Mouse (Mus musculus): ENCODE measurements around the gene Tubb5. TPM values are rescaled to one million over a fixed set of nuclear protein-coding genes. Genes with fewer than 3 reads are reported as not detected.
A peak's percentile ranks its signal among the peaks of the same experiment; 100 is the strongest.

Tubb5 gene
- total RNA-seq (2022) = 100 to 1,000 TPM; 430 to 459 (median 451) TPM

DNA sequence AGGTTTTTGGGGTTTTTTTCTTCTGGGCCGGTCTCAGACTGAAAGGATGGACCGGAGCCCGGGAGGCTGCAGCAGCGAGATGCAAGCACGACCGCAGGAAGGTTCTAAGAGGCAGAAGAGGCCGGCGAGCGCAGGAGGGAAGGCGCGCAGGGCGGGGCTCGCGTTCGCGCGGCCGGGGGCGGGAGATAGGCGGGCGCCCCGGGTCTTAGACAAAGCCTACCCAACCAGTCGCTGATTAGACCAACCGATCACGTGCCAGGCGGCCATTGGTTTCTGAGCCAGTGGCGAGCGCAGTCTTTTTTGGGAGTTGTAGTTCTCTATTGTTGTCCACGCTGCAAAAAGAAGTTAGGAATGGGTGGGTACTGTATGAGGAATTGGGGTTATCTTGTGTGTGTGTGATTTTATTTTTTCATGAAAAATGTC is at the start of gene Tubb5:
Gene Tubb5, minus strand, starts transcription at position 185 of the 423 bp plus-strand sequence.
- DNase-seq (ENCODE audit: low spot score in 2 of 2) = peak; percentile 89 to 97

DNA sequence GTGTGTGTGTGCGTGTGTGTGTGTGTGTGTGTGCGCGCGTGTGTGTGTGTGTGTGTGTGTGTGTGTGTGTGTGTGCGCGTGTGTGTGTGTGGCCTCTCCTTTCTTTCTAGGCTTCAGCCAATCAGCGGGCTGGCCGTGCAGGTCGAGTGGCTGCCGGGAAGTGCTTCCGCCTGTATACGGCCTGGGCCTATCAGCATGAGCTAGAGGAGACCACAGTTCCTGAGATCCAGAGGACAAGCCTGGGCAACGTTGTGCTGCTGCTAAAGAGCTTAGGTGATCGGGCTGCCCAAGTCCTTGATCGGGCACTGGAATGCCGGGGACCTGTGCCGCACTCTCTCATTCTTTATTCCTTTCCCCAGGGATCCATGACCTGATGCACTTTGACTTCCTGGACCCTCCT is 49.6 kb upstream of the Tubb5 start:
- no peak for DNase-seq (ENCODE audit: low spot score in 2 of 2)

DNA sequence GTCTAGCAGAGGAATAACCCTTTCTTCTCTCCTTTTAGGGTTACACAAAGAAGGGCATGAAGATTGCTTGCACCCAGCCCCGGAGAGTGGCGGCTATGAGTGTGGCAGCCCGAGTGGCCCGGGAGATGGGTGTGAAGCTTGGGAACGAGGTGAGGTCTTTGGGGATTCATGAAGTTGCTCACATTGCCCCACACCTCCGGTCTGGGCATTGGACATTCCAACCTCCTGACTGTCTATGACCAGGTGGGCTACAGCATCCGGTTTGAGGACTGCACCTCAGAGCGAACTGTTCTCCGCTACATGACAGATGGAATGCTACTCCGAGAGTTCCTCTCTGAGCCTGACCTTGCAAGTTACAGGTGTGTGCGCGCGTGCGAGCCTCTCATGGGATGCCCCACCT is 45.7 kb upstream of the Tubb5 start:
- DNase-seq (ENCODE audit: low spot score in 2 of 2) = no peak

DNA sequence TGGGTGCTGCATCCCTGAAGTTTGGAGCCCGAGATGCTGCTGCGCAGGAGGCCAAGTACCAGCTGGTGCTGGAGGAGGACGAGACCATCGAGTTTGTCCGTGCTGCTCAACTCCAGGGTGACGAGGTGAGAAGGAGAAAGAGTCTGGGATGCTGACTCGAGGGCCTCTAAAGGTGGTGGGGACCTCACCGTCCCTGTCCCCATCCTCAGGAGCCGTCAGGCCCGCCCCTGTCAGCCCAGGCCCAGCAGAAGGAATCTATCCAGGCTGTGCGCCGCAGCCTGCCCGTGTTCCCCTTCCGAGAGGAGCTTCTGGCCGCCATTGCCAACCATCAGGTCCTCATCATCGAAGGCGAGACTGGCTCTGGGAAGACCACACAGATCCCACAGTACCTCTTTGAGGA is 44.8 kb upstream of the Tubb5 start:
- no peak for DNase-seq (ENCODE audit: low spot score in 2 of 2)

DNA sequence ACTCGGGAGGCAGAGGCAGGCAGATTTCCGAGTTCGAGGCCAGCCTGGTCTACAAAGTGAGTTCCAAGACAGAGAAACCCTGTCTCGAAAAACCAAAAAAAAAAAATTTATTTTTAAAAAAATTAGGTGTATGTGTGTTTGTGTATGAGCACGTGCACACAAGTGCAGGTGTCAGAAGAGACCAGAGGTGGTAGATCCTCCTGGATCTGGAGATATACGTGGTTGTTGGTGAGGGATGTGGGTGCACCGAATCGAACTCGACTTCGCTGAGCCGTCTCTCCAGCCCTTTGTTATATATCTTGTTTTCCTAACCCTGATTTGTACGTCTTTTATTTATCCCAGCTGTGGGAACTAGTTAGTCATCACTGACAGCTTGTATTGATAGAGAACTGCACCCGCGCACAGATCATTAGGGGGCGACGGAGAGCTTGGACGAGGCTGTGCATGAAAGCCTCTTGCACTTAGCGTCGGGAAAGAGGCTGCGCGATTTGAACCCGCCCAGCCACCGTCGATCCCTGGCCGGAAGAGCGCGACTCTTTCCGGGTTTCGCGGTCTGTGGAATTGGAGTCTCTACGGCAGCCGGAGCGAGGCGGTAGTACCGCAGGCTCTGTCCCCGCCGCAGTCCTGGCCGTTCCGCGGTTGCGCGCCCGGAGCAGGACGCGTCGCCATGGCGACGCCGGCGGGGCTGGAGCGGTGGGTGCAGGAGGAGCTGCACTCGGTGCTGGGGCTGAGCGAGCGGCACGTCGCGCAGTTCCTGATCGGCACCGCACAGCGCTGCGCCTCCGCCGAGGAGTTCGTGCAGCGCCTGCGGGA is 41.3 kb upstream of the Tubb5 start, which contains the start of gene Dhx16:
Gene Dhx16, plus strand, starts transcription at position 575 of the 813 bp plus-strand sequence.
- DNase-seq (ENCODE audit: low spot score in 2 of 2) = peak; percentile 92 to 93

DNA sequence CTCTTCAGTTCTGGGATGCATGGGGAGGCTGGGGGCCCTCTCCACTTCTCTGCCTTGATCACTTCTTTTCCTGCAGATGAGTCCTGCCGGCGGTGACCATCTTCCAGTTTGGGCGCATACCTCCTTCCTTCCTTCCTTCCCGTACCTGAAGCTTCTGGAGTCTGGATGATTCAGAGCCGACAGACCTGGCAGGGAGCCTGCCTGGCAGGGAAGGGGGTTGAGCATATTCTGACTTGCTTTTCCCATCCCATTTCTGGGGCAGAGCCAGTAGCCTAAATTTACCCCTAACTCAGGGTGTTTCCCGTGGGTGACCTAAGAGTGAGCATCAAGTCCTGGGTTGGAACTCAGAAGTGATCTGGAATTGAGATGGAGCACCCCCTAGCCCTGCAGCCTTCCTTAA is 36.6 kb upstream of the Tubb5 start:
- DNase-seq (ENCODE audit: low spot score in 2 of 2) = peak; percentile 42 to 69

DNA sequence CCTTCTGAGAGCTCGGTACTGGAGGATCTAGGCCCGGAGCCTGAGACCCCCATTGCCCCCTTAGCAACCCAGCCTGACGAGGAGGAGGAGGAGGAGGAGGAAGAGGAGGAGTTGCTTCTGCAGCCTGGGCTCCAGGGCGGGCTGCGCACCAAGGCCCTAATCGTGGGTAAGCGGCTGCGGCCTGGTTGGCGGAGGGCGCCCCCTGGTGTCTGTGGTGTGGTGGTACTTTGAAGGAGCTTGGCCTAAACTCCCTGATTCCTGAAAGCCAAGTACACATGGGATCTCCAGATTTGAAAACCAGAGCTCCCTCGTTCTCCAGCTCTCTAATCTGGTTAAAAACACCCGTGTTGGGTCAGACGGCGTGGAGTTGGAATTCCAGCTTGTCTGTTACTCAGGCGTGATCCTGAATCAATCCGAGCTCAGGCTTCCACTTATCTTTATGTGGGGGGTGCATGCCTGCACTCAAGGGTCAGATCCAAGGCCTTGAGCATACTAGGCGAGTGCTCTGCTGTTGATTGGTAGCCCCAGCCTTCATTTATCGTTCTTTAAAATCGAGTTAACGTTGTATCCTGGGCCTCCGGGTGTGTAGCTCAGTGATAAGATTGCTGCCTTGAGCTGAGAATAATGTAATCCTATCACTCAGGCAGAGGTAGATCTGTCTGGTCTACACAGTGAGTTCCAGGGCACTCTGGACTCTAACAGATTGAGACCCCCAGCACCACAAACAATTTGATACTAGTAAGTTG is 35.8 kb upstream of the Tubb5 start:
- DNase-seq (ENCODE audit: low spot score in 2 of 2) = peak; percentile 58 to 75

DNA sequence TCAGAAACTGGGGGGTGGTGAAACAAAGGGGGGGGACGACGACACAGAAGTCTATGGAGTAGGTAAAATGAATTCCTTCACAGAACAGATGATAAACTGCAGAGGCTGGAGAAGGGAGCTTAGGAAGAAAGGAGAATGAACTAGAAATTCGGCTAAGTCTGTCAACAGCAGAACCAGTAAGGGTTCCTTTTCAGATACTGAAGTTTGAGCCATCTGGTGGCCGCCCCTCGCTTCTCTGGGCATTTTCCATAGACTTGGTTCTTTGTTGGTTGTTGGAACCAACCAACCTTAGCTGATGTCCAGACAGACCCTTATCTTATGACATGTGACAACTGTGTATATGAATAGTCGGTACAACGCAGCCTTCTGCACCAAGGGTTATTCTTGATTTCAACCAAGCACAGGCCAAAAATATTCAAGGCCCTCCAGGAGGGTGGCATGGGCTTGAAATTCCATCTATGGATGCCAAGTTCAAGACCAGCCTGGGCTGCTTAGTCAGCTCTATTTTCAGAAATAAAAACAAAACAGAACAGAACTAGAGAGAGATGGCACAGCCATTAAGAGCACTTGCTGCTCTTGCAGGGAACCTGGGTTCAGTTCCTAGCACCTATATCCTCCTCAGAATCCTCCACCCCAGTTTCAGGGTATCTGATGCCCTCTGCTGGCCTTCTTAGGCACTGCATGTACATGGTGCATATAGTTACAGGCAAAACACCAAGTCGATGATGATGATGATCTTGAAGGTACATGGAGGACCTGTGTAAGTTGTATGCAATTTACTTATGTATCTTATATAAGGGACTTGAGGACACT is 33.0 kb upstream of the Tubb5 start:
- no peak for DNase-seq (ENCODE audit: low spot score in 2 of 2)

DNA sequence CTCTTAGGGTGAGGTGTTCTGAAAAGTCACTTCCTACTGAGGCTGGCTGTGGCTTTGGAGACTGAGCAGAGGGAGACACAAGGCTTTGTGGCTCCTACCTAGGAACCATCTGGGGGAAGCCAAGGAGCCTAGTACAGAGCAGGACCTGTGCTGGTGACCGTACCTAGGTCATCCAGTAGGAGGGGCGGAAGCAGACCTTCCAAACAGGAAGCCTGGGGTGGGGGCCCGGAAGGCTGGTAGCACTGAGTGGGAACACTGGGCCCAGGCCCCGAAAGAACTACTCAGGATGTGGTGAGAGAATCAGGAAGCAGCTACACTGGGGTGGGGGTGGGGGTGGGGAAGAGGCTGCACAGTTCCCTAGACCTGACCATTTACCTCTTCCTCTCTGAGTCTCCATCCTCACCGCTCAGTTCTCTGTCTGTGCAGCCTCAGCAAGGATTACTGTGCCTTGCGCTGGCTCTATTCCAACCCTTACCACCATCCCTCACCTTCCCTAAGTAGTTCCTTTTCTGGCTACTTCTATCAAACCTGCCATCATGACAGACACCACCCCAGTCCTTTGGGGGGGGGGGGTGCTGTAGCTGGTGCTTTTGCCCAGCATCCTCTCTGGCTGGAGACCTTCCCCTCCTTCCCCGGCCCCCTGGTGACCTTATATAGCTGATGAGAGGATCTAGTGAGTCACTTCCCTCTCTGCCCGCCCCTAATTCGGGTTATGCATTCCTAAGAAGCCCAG is 32.2 kb upstream of the Tubb5 start:
- no peak for DNase-seq (ENCODE audit: low spot score in 2 of 2)

DNA sequence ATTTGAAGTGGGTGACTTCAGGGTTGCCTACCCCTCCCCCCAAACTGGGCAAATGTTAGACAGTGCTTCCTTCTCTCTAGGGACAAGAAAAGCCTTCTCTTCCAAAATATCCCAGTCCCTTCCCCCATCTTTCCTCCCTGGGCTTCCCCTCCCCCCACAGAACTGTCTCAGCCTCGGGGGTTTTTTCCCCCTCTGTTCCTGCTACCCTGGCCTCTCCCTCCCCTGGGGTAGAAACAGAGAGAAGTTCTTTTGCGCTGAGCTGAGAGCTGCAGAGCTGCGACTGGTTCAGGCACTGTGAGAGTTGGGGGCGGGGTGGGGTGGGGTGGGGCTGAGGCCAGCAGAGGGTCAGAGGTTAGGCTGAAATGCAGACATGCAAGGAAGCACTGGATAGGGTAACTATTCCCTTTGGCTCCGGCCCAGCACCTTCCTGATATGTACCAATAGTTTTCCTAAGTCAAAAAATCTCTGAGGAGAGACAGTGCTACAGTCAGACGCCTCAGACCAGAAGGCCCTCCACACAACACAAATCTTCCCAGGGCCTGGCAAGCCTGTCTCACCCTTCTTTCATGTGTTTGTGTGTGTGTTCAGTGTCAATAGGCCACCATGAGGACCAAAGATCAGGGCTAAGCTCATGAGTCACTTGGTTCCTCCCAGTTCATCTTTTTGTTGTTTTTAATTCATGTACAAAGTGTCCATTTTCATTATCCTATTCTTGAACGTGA is 31.4 kb upstream of the Tubb5 start:
- DNase-seq (ENCODE audit: low spot score in 2 of 2) = no peak

DNA sequence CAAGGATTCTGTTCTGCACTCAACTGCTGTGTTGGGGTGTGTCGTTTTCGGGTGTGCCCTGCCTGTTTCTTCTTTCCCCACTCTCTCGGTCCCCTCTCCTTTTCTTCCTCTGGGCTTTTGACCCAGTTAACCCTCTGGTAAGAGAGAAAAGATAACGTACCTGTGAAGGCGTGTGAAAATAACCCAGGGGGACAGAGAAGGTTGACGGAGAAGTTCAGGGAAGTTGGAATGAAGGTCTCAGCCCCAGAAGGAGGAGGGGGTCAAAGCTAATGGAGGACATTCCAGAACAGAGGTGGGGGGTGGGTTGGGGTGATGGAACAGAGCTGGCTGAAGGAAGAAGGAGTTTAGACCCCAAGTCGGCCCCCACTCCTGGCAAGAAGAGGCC is 30.8 kb upstream of the Tubb5 start:
- no peak for DNase-seq (ENCODE audit: low spot score in 2 of 2)

DNA sequence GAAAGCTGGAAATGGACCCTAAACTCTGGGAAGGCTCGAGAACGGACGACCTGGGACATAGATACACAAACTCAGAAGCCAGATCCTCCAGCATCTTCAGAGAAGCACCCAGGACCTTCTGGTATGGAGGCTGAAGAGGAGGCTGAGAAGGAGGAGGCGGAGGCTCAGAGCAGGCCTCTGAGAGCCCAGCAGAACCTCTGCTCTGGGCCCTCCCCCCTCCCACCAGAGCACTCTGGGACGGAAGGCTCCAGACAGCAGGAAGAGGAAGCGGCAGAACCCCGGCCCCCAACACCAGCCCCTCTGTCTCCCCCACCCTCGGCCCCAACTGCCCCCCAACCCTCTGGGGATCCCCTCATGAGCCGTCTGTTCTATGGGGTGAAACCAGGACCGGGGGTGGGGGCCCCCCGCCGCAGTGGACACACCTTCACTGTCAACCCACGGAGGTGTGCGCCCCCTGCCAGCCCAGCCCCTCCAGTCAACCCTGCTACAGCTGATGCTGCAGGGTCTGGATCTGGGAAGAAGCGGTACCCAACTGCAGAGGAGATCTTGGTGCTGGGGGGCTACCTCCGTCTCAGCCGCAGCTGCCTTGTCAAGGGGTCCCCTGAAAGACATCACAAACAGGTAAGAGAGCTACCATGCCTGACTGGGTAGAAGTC is 30.2 kb upstream of the Tubb5 start:
- DNase-seq (ENCODE audit: low spot score in 2 of 2) = no peak

DNA sequence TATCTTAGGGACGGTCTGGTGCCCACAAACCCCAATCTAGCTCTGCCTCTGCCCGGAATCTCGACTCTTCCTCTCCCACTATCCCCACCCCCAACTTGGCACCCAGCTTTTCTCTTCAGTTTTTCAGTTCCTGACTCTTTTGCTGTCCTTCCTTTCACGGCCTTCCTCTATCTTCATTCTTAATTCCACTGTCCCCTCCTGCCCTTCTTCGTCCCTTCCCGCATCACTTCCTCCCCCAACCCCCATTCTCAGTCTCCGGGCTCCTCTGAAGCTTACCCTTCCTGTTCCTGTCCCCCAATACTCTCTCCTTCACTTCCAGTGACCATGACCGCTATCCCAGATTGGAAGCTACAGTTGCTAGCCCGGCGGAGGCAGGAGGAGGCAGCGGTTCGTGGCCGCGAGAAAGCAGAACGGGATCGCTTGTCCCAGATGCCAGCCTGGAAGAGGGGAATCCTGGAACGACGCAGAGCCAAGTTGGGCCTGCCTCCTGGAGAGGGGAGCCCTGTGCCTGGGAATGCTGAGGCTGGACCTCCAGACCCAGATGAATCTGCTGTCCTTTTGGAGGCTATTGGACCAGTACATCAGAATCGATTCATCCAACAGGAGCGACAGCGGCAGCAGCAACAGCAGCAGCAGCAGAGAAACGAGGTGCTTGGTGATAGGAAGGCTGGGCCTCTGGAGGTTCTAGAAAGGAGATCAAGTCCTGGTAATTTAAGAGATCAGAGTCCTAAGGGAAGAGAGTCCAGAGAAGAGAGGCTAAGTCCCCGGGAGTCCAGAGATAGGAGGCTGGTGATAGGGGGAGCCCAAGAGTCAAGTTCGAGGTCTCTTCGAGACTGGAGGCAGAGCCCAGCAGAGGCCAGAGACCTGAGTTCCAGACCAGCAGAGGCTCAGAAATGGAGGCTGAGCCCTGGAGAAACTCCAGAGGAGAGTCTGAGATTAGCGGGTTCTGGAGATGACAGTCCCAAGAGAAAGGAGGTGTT is 29.1 kb upstream of the Tubb5 start:
- no peak for DNase-seq (ENCODE audit: low spot score in 2 of 2)

DNA sequence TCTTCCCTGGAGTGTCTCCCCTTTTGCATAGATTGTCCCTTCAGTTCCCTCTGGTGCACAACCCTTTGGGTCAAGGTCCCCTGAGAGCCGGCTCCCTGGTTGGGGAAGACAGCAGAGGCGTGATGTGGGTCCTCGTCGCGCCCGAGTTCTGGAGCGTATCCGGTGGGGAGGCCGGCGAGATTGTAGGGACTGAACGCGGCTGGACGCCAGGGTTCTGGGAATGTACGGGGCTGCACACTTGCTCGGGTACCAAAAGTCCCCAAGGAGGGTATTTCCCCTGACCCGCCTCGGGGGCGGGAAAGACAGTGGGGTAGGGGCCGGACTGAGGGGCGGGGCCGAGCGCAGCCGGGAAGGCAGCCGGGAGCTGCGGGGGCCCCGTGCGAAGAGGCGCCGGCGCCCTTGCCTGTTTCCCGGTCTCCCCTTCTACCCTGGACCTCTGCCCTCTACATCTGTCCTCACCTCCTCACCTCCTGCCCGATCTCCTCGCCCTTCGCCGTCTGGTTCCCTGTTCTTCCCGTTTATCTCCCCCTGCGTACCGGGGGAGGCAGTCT is 28.2 kb upstream of the Tubb5 start:
- DNase-seq (ENCODE audit: low spot score in 2 of 2) = no peak

DNA sequence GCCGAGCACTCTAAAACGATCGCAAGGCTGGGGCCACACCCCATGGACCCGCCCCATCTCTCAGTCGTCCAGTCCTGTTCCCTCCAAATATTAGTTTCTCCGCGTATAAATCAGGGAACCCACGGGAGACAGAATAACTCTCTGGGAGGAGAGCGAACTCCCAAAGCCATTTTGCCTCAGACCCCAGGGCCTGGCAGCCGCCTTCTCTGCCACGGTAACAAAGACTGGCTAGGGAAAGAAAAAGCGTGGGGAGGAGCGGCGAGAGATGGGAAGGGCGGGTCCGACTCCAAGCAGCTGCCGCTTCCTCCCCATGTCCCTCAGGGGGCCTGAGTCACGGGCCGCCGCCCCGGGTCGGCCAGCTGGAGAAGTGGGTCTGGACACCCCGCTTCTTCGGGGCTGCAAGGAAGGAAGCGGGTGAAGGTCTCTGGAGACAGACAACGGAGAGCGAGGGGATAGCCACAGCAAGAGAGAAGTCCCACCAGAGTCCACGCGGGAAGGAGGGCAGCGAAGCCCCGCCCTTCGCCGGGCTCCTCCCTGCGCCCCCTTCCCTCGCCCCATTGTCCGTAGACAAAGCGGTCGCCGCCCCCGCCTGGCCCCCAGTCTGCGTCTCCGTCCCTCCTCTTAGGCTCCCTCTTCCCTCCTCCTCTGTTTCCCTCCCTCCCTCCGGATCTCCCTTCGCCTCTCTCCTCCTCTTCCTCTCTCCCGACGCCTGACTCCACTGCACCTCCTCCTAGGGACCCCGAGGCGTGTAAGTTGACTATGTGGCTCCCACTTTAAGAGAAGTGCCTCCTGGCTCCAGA is 27.6 kb upstream of the Tubb5 start, which contains the start of gene Ppp1r18:
Gene Ppp1r18, plus strand, starts transcription at position 113 of the 800 bp plus-strand sequence.
- DNase-seq (ENCODE audit: low spot score in 2 of 2) = no peak

DNA sequence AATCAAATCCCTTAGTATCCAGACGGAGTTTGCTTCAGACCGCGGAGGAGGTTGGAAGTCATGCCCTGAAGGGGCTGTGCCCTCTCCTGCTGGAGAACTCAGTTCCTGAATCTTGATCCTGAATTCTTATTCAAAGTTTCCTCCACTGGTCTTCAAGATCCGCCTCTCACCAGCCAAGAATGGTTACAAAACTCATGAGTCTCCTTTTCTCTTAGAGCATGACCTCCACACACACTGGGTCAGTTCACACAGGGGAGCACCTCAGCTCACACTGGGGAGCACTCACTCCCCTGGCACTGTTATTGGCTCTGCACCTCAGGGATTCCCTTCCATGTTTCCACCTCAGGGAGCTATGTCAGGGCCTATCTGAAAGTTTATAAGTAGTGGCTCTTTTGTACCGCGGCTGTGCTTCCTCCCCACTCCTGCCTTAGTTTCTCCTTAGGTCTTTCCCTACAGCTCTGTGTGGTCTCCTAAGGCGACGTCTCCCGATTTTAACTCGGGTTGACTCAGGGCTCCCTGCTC is 26.8 kb upstream of the Tubb5 start:
- no peak for DNase-seq (ENCODE audit: low spot score in 2 of 2)

DNA sequence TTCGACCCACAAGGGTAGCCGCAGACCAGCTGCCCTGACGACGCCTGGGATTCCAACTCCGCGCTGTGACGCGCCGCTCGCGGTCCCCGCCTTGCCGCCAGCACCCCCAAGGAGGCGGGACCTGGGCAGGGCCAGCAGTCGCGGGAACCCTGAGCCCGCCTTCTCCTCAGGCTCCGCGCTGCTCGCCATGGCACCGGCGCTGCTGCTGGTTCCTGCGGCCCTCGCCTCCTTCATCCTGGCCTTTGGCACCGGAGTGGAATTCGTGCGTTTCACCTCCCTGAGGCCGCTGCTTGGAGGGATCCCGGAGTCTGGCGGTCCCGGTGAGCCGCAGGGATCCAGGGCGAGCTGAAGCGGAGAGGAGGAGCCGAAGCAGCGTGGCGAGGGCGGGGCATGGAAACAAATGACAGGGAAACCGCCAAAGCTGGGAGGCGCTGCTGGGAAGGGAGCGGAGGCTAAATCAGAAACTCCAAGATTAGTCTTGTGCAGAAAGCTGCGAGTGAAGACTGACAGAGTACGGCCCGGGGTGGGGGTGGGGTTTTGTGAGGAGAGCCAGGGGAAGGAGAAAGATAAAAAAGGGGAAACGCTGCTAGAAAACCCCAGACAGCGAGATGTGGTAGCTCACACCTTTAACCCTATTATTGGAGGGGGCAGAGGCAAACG is 23.2 kb upstream of the Tubb5 start, which contains the start of gene Nrm:
Gene Nrm, plus strand, starts transcription at position 121 of the 660 bp plus-strand sequence.
- DNase-seq (ENCODE audit: low spot score in 2 of 2) = peak; percentile 82 to 84
